Mouse (Mus musculus) ovary, postnatal 36 days (tissue): ENCODE data around the gene Mapk1ip1l.
"Not testable (repeated sequence)": the region's sequence is repeated elsewhere in the genome, so short reads cannot be mapped to it uniquely, and the experiment has no call there.

ENCODE experiments used
- DNase-seq: peaks from one replicate; pipeline ENCODE4 v3.0.0; 2022; ENCODE audit warnings: low spot score, mixed read lengths

The Mapk1ip1l gene

DNA sequence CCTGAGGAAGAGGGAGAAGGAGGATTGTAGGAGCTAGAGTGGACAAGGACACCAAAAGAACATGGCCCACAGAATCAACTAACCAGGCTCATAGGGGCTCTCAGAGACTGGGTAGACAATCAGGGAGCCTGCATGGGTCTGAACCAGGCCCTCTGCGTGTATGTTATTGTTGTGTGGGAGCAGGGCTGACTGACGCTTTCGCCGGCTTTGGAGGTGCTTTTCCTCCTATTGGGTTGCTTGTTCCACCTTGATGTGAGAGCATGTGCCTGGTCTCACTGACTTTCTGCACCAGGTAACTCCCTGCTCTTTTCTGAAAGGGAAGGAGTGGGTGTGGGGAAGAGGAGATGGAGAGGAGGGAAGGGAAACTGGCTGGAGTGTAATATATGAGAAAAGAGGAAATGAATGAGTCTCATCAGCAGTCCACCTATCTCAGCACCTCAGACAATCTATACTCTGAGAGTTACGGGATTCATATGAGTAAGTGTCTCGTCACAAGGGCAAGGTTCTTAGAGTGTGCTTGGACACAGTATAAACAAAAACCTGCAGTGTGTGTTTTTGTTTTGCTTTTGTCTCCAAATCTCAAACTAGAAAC is 6.8 kb downstream of the Mapk1ip1l start:
- DNase-seq: no peak

DNA sequence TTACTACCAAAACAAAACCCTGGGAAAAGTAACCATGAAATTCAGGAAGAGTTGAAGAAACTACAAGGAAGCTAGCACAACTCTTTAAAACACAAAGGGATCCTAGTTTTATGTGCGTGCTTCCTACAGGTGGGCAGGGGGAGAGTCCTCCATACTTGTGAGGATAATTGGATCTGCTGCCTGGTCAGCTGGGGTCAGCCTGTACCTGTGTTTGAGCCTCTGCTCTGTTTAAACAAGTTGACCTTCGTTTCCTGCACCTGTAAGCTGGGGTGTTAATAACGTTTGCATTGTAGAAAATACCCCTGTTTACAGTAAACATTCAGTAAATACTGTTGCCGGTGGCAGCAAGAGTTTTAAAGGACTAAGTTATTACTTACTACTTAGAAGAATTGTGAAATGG is 7.9 kb downstream of the Mapk1ip1l start:
- no peak for DNase-seq

DNA sequence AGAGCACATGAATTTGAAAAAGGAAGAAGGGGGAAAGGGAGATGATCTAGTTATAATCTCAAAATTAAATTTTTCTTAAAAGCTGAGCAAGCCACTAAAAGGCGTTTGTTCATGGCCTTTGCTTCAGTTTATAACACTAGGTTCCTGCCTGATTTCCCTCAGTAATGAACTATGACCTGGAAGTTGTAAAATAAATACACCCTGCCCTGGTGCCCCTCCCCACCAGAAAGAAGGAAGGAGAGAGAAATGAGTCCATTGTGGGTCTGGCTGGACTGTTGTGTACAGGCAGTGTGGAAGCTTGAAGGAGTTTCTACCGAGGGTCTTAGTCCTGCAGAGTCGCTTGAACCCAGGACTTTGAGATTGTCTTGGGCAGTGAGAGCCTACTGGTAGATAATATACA is 9.6 kb downstream of the Mapk1ip1l start:
- DNase-seq: no peak

DNA sequence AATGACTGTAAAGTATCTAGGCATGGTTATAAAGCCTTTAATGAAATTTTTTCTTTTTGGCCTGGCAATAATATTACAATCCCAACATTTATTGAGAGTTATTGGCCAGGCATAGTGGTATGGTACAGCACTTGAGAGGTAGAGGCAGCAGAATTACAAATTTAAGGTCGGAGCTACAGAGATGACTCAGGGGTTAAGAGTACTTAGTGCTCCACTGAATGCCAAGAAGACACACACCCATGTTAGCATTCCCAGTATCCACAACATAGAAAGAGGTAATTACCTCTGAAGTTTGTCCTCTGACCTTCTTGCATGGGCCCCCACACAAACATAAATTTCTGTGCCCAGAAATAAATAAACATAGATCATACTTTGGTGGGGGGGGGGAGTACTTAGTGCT is 11.0 kb downstream of the Mapk1ip1l start:
- DNase-seq: no peak

DNA sequence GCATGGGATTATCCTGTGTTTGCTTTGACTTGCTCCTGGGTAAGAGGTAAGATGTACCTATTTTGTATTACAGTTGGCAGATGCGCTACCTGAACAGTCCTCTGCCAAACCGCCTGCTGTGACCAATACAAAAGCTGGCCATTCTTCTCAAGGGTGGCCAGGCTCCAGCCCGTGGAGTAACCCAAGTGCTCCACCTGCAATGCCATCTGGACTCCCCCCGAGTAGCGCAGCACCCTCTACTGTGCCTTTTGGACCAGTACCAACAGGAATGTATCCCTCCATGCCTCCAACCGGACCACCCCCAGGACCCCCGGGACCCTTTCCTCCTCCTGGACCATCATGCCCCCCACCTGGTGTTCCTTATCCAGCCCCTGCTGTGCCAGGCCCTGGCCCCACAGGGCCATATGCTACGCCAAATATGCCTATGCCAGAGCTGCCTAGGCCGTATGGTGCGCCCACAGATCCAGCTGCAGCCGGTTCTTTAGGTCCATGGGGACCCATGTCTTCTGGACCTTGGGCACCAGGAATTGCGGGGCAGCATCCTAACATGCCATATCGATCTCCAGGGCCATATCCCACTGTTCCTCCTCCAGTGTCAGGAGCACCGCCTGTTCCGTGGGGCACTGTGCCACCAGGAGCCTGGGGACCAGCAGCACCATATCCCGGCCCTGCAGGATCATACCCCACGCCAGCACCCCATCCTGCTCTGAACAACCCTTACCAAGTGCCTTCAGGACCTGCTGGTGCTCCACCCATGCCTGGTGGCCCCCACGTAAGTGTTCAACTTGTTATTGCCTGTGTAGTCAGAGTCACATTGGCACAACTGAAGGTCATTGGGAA is 12.5 kb downstream of the Mapk1ip1l start:
- DNase-seq: no peak

DNA sequence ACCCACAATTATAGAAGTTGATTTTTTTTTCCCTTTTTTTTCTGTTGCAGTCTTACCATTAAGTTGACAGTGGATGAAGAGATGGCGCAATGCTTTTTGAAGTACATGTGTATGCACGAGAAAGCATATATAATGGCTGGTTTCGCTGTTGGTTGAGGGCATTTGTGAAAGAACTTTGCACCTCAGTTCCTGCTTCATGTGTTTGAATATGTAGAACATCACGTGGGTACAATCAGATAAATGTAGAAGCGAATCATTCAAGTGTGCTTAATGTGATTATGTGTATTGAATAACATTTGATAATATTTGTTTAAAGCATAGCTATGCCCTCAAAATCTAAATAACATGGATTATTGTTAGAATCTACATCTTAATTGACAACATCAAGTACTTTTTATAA is 21.3 kb downstream of the Mapk1ip1l start:
- DNase-seq: no peak

DNA sequence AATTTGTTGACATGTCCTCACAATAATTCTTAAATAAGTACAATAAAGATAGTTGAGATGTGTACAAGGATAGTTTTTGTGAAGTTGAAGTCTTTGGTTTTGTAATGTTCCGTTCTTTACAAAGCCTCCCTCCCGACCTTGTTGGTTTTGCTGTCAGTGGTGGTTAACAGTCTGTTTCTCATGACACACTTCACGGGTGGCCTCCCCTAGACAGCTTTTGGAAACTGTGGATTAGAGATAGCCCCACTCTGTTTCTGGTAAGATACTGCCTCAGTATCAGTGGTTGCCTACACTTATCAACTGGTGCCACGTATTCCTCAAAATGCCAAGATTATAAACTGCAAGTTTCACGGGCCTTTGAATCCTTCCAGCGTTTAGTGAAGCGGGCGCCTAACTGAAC is 23.5 kb downstream of the Mapk1ip1l start:
- not testable (repeated sequence) for DNase-seq

DNA sequence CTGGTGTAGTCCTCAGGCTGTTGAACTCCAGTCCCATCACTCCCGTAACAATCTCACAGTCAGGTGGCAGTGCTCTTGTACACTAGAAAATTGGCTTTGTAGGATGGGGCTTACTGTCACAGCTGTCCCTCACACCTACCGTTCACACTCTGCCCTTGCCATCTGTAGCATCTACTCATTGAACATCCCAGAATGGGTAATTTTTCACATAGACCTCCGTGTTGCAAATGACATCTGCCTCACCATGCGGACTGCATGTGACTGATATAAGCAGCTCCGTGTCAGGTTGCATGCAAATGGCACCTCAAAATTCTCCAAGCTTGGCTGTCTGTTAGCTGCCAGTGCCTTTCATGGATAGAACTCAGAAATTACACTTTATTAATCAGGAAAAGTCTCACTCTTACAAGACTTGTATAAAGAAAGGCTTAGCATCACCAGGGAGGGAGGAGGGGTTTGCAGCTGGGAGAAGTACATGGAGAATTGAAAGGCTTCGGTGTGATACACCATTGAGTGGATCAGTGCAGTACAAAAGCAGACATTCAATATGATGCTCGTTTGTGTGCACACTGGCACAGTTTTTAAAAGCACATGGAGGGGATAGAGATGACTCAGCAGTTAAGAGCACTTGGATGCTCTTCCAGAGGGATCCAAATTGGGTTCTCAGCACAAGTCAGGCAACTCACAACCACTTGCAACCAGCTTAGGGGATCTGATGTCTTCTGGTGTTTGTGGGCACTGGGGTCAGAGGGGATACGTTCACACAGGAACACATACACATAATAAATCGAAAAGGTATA is 28.1 kb downstream of the Mapk1ip1l start:
- DNase-seq: no peak

DNA sequence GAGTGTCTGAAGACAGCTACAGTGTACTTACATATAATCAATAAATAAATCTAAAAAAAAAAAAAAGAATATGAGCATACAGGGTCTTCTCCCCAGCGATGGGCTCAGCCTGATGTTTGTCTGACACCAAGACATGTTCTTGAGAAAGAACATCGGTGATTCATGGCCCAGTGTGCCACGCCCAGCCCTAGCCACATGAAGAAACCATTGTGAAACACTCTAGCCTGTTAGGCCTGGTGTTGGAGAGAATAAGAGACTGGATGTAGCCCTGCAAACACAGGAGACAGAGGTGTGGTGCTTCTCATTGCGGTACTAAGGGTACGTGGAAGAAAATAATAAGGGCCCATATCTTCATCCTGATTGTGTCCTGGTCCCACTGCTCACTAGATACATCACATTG is 29.3 kb downstream of the Mapk1ip1l start:
- DNase-seq: no peak

DNA sequence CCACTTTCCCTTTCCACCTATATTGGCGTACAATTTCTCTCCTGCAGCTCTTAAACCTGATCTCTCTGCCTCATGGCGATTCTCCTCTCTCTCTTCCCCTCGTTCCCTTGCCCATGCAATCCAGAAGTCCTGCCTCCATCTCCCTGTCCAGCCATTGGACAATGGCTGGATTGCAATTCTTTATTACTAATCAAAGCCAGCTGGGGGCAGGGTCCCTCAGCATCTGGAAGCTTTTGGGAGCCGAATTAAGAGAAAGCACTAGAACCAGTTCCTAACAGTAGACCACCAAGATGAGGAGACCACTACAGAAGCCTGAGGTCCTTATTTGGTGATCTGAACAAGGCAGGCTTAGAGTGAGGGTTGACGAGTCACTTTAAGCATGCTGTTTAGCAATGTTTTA is 33.9 kb downstream of the Mapk1ip1l start:
- DNase-seq: no peak

DNA sequence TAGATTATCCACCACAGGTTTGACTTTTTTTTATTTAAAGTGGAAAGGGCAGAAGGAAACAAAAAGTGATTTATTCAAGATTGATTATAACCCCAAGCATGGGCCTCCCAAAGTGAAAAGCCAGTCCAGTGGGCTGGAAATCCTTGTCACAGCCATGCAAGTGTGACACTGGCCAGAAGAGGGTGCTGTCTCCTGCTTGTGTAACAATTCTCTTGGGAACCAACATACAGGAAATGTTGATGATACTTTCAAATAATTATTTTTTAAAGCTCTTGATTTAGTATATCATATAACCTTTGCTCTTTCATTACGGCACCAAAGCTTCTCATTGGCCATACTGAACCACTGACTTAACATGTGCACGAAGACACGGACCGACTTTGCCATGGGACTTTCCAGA is 36.8 kb downstream of the Mapk1ip1l start:
- DNase-seq: peak; percentile 65

DNA sequence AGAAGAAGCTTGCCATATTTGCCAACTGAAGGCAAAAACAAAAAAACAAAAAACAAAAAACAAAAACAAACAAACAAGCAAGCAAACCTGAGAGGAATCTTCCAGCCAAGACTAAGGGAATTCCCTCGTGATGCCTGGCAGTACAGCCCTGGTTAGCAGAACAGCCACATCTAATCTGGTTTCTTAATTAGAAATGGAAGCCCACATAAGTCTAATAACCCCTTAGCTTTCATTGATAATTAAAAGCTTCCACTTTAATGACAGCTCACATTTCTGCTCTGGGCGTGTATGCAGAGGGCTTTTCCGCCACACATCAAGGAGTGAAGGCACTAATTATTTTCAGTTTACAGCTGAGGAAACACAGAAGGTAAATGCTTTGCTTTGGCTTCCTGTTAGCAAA is 37.2 kb downstream of the Mapk1ip1l start:
- DNase-seq: no peak

DNA sequence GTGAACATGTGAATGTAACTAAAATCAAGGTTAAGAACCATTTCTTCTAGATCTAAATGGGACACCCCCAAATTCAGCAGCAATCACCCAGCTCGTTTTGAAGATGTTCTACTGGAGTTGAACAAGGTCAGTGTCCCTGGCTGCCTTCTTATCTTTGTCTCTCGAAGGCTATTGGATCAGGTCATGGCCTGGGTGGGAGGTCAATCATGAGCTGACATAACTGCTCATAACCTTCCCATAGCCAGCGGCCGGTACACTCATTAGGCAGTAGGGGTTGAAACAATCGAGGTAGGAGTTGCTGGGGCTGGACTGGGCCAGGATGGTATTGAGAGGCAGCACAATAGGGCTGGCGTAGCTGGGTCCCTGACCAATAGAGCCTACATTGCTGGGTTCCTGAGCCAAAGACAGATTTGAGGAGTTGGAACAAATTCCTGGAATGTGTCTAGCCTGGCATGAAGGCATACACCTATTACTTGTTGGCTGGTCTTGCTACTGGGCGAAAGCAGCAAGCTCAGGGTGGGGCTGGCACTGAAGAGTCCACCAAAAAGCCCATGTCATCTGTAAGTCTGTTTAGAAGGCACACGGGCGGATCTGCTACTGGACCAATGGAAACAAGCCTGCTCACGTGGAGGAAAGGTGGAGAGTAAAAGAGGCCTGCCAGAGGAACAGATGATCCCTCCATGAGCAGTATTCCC is 42.3 kb downstream of the Mapk1ip1l start:
- no peak for DNase-seq

DNA sequence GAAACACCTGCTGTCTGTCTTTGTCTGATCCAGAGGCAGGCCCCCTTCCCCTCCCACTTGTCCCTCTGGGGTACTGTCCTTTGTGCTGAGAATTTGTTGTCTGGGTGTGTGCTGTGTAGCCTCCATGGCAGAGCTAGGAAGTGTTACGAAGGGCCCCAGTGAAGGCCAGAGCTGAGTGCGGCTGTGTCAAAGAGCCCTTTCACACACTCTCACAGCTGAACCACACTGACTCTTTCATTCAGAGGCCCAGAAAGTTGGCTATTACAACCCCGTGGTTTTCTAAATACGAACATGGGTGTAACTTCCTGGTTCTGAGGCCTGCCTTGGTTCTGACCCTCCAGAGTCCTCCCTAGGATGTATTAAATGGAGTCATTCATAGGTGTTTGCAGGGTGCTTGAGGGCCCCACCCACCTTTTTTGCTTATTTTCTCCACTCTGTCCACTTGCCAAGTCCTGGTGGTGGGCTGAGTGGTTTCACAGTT is 43.8 kb downstream of the Mapk1ip1l start:
- DNase-seq: no peak

DNA sequence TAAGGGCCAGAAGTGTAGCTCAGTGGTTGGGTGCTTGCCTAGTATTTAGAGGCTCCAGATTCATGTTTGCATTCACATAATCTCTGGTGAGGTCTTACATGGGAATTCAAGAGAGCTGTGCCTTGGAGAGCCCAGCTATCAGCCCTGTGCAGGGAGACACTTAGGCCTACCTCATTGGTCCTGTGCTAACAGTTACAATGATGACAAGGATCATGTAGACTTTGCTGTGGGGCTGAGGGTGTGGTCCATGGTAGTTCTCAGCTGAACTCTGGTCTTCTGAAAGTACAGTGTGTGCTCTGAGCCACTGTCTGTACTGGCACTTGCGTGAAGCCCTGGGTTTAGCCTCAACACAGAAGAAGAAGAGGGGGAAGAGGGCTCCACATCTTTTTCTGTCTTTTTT is 48.6 kb downstream of the Mapk1ip1l start:
- no peak for DNase-seq

DNA sequence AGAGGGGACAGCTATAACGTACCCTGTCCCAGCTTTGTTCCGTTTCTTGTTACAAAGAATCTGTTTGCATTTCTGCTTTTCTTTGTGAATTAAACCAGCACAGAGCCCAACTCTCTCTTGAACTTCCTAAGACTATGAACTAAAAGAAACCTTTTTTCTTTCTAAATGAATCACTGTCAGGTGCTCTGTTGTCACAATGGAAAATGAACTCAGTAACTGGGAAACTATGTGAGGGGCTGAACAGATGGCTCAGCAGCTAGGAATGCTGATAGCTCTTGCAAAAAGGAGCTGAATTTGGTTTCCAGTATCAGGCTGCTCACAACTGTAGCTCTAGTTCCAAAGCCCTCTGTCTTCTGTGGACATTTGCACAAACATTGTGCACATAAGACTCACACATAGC is 52.9 kb downstream of the Mapk1ip1l start:
- no peak for DNase-seq

DNA sequence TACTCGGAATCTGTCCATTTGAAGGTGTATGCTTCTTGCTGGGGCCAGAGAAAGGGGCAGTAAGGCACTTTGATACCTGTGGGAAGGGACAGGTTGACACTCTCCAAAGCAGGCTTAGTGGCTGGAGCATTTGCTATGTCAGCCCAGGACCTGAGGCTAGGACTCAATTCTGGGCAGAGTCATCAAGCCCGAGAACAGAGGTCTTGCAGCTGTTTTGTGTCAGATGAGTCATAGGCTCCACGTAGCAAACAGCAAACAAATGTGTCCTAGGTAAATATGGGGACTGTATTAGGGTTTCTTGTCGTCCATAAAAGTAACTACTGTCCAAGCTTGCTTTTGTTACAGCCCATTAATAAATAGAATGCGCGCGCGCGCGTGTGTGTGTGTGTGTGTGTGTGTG is 54.2 kb downstream of the Mapk1ip1l start:
- no peak for DNase-seq

DNA sequence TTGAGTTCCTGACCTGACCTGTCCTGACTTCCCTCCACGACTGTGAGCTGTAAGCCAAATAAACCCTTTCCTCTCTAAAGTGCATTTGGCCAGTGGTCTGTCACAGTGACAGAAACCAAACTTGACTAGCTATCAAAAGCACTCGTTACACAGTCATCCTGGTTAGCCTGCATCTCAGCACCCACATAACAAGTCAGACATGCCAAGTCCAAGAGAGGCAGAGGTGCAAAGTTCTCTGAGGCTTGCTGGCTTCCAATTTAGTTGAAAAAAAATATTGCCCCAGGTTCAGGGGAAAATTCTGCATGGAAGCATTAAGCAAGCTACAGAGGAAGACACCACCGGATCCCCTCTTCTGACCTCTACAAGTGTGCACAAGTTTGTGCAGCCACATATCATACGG is 55.2 kb downstream of the Mapk1ip1l start:
- no peak for DNase-seq

DNA sequence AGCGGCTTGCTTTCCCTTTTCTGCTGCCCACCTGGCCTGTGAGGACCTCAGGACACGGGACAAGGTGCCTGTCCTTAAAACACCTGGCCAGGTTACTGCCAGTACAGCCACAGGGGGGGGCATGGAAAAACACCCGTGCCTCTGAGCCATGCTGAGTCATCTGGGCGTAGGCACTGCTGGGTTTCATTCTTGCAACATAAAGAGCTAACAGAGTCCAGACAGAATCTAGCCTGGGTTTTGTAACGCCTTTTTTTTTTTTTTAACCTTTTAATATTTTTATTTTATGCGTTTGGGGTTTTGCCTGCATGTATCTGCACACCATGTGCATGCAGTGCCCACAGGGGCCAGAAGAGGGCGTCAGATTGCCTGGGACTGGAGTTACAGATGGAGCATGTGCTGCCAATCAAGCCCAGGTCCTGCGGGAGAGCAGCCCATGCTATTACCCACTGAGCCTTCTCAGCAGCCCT is 56.1 kb downstream of the Mapk1ip1l start:
- DNase-seq: no peak

DNA sequence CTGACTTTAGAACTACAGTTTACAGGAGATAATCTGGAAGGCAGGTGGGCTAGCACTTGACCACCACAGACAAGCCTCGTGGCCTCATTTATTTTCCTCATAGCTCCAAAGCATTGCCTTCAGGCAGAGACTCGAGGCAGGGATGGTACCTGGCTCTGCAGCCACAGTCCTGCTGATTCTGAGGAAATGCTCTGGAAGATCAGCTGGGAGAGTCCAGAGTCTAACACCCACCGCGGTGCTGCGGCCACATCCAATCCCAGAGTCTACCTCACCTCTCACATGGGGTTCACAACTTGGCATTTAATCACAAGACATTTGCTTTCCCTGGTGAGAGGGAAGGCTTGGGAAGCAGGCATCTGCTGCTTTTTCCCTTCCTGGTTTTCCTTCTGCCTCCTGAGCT is 56.9 kb downstream of the Mapk1ip1l start:
- no peak for DNase-seq

DNA sequence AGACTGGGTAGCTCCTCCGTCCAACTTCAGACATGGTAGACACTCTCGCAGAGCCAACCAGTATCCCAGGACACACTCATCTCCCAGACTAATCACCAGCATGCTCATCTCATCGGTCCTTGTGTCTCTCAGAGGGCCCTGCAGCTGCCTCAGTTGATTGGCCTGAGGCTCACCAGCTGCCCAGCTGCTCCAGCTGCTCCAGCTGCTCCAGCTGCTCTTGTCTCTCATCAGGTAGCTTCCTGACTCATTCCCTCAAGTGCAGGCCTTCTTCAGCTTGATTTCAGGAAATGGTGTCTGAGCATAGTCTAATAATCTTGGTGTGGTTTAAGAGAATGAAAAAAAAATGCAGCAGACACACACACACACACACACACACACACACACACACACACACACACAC is 58.6 kb downstream of the Mapk1ip1l start:
- no peak for DNase-seq

DNA sequence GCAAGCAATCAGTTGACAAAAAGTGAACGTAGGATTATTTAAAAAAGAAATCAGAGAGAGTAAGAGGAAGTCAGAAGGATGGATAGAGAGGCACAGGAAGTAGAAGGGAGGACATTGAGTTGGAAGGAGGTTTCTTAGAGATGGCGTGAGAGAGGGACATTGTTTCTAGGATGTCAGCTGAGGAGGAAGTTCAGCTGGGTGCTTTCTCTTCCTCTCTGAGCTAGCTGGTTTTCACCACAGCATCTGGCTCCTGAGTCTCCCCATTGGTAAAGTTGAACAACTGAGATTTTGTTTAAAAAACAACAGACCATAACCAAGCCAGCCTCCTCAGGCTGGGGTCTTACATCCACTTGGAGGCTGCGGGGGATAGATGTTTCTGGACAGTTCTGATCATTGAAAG is 61.5 kb downstream of the Mapk1ip1l start:
- DNase-seq: no peak
